Mouse (Mus musculus) stomach, embryonic 14.5 days (tissue): ENCODE measurements around the gene Wnt5b. TPM values are rescaled to one million over a fixed set of nuclear protein-coding genes. Genes with fewer than 3 reads are reported as not detected.
A peak's percentile ranks its signal among the peaks of the same experiment; 100 is the strongest.
"Not testable (repeated sequence)": the region's sequence is repeated elsewhere in the genome, so short reads cannot be mapped to it uniquely, and the experiment has no call there.

Experiments used
- ATAC-seq: fragments of 200-750 bp; cut with Nextera tagmentation; 2 replicates; pipeline ENCODE4 v1.8.0; 2017; ENCODE audit warnings: low read depth, moderate TSS enrichment; ENCODE audit not compliant: insufficient number of reproducible peaks, insufficient read depth, low FRiP score
- H3K27ac ChIP-seq: fragments of 300-500 bp; sonication (generic); 2 replicates; pipeline ENCODE4 v1.5.1; 2014; ENCODE audit warnings: mild to moderate bottlenecking, low read length, moderate library complexity, mixed read lengths
- H3K27me3 ChIP-seq: fragments of 300-500 bp; sonication (generic); 2 replicates; pipeline ENCODE4 v1.6.1; 2014; ENCODE audit warnings: low read length, control low read depth, mixed read lengths; ENCODE audit not compliant: control insufficient read depth, insufficient read depth
- H3K36me3 ChIP-seq: fragments of 300-500 bp; sonication (generic); 2 replicates; pipeline ENCODE4 v1.6.1; 2014; ENCODE audit warnings: mild to moderate bottlenecking, control low read depth, low read length, moderate library complexity, mixed read lengths; ENCODE audit not compliant: control insufficient read depth, insufficient read depth
- H3K4me1 ChIP-seq: fragments of 300-500 bp; sonication (generic); 2 replicates; pipeline ENCODE4 v1.6.1; 2014; ENCODE audit warnings: low read length, control low read depth, mixed read lengths; ENCODE audit not compliant: control insufficient read depth, insufficient read depth
- H3K4me2 ChIP-seq: fragments of 300-500 bp; sonication (generic); replicated peaks from 2 replicates; pipeline ENCODE4 v1.6.1; 2014; ENCODE audit warnings: low read depth, low read length, control low read depth
- H3K4me3 ChIP-seq: fragments of 300-500 bp; sonication (generic); 2 replicates; pipeline ENCODE4 v1.5.1; 2014; ENCODE audit warnings: low read depth, low read length, control low read depth
- H3K9ac ChIP-seq: fragments of 300-500 bp; sonication (generic); replicated peaks from 2 replicates; pipeline ENCODE4 v1.6.1; 2014; ENCODE audit warnings: low read depth, mild to moderate bottlenecking, control low read depth, low read length, moderate library complexity, mixed read lengths
- H3K9me3 ChIP-seq: fragments of 300-500 bp; sonication (generic); 2 replicates; pipeline ENCODE4 v1.6.1; 2016; ENCODE audit warnings: low read depth, low read length, control low read depth; ENCODE audit not compliant: control insufficient read depth
- WGBS: fragments of 180-500 bp; shearing (Covaris S2); extraction: QIAGEN DNeasy Blood & Tissue Kit; methylation state at CpG from one replicate; pipeline ENCODE4 v1.1.7; 2014; 5-methylcytosine and 5-hydroxymethylcytosine counted together
- polyA plus RNA-seq: library from polyadenylated mRNA; unstranded; fragments of >200 nt; fragmentation: Nextera tagmentation; extraction: Ambion mirVana; gene quantifications from 2 replicates; pipeline ENCODE4 v1.2.1, GENCODE M21; 2014

The Wnt5b gene
- polyA plus RNA-seq, 1 experiment from 2014 or later = 11.6 TPM

GRCm38 (mm10) chr6:119450965-119451943 is 92.9 kb downstream of the Wnt5b start:
- H3K4me2 ChIP-seq = peak overlapping the region; percentile 51; the same call in 1 of the 2 replicates
- no peaks in the 10 kb centered on the region for H3K9me3 ChIP-seq
- no peak for ATAC-seq
- no peak overlapping the region; the same call in 1 of the 2 replicates for H3K4me3 ChIP-seq
- H3K27ac ChIP-seq = no peak overlapping the region
- H3K27me3 ChIP-seq = no peaks in the 10 kb centered on the region
- 35% methylated on average over 14 of the region's 14 CpGs for WGBS
- peaks cover 12% of the 10 kb centered on the region; the same call in 1 of the 2 replicates for H3K4me1 ChIP-seq
- H3K9ac ChIP-seq = no peak overlapping the region
- H3K36me3 ChIP-seq = no peaks in the 10 kb centered on the region

GRCm38 (mm10) chr6:119449060-119449499 is 95.1 kb downstream of the Wnt5b start:
- peaks cover 12% of the 10 kb centered on the region; the same call in 1 of the 2 replicates for H3K4me1 ChIP-seq
- WGBS = 4% methylated on average over 23 of the region's 23 CpGs
- peak overlapping the region; percentile 28 for H3K4me3 ChIP-seq
- no peaks in the 10 kb centered on the region for H3K36me3 ChIP-seq
- peak overlapping the region; percentile 21; the same call in 1 of the 2 replicates for H3K9ac ChIP-seq
- no peaks in the 10 kb centered on the region for H3K9me3 ChIP-seq
- peak overlapping the region; percentile 64 for H3K4me2 ChIP-seq
- no peak overlapping the region for H3K27ac ChIP-seq
- H3K27me3 ChIP-seq = no peaks in the 10 kb centered on the region
- ATAC-seq = peak; percentile 77

GRCm38 (mm10) chr6:119448321-119449059 is 95.7 kb downstream of the Wnt5b start:
- peak overlapping the region; percentile 21; the same call in 1 of the 2 replicates for H3K9ac ChIP-seq
- peak overlapping the region; percentile 28 for H3K4me3 ChIP-seq
- ATAC-seq = peak; percentile 16; the same call in 1 of the 2 replicates
- H3K36me3 ChIP-seq = no peaks in the 10 kb centered on the region
- WGBS = 8% methylated on average over 18 of the region's 18 CpGs
- H3K27me3 ChIP-seq = no peaks in the 10 kb centered on the region
- no peaks in the 10 kb centered on the region for H3K9me3 ChIP-seq
- peak overlapping the region; percentile 64 for H3K4me2 ChIP-seq
- peaks cover 12% of the 10 kb centered on the region; the same call in 1 of the 2 replicates for H3K4me1 ChIP-seq
- no peak overlapping the region for H3K27ac ChIP-seq

GRCm38 (mm10) chr6:119445671-119446607 is 98.2 kb downstream of the Wnt5b start:
- Histone ChIP-seq H3K27me3 (no peaks in the 10 kb centered on the region), H3K27ac (no peak overlapping the region), H3K4me1 (peaks cover 12% of the 10 kb centered on the region; the same call in 1 of the 2 replicates), H3K36me3 (peaks cover 3% of the 10 kb centered on the region; the same call in 1 of the 2 replicates), H3K4me3 (no peak overlapping the region), H3K9ac (no peak overlapping the region), H3K4me2 (no peak overlapping the region), H3K9me3 (no peaks in the 10 kb centered on the region)
- no peak for ATAC-seq
- WGBS = 71% methylated on average over 11 of the region's 11 CpGs

- Histone ChIP-seq H3K36me3 (peaks cover 3% of the 10 kb centered on the region; the same call in 1 of the 2 replicates), H3K4me1 (peaks cover 9% of the 10 kb centered on the region; the same call in 1 of the 2 replicates), H3K27me3 (no peaks in the 10 kb centered on the region), H3K4me3 (peak overlapping the region; percentile 14; the same call in 1 of the 2 replicates), H3K9me3 (no peaks in the 10 kb centered on the region), H3K27ac (peak overlapping the region; percentile 39), H3K4me2 (peak overlapping the region; percentile 36), H3K9ac (0 out of 2 replicates have a peak overlapping the region, but pooled peaks have one; percentile 10)
- 26% methylated on average over 12 of the region's 12 CpGs for WGBS
- peak; percentile 73; the same call in 1 of the 2 replicates for ATAC-seq
Measured at GRCm38 (mm10) chr6:119443742-119444645, 100.2 kb downstream of the Wnt5b start.

GRCm38 (mm10) chr6:119442729-119443128 is 101.4 kb downstream of the Wnt5b start:
- H3K4me1 ChIP-seq, H3K4me2 ChIP-seq, H3K27ac ChIP-seq, H3K27me3 ChIP-seq, H3K9me3 ChIP-seq, ATAC-seq, H3K4me3 ChIP-seq, H3K9ac ChIP-seq, H3K36me3 ChIP-seq: not testable (repeated sequence)
- WGBS = 85% methylated on average over 5 of the region's 5 CpGs
